ENCODE assay signal across 22 mouse cellular contexts in genomic region chr1:191234837-191235236, GRCm38 (mm10). TPM values are rescaled to one million over a fixed set of nuclear protein-coding genes. Genes with fewer than 3 reads are reported as not detected.
DNase-seq lines count a peak whose midpoint lies in the region; ATAC-seq and TF ChIP-seq lines count a peak whose summit lies in the region.
"Had no signal": no experiment of that assay in that cellular context is flagged by ENCODE, and none has a peak within 500 bp of the region (broad histone marks: within the 10 kb centered on the region; RNA-seq: fewer than 3 reads in every experiment).

No protein-coding gene starts in this region.

- H3K4me3 ChIP-seq in thymus, adult 2 months (ENCODE audit: control insufficient read depth, insufficient read depth, low read length), result no peak overlapping the region

- no peak for DNase-seq in thymus, adult 2 months
- DNase-seq in thymus, postnatal 0 days (ENCODE audit: low spot score), result no peak
- no peak for DNase-seq in gastrocnemius, postnatal 36 days
- DNase-seq in thymus, postnatal 25 days, result no peak
- DNase-seq: adrenal gland, adult 2 months; adrenal gland, adult 8-10 months; adrenal gland, postnatal 10 days; adrenal gland, postnatal 14 days; adrenal gland, postnatal 25 days; adrenal gland, postnatal 36 days; B cell, adult 2 months; cerebellum, adult 11 months; cerebellum, adult 11-12 months had no signal

- no peaks in the 10 kb centered on the region for H3K27me3 ChIP-seq in thymus, adult 2 months (ENCODE audit: control insufficient read depth, insufficient read depth, low read length)
- H3K27me3 ChIP-seq: CH12.LX, Patski had no signal

- ATAC-seq in common myeloid progenitor, adult 5-6 weeks (replicated peaks; ENCODE audit: low read depth, poor library complexity, severe bottlenecking), result peak; percentile 70
- peak; percentile 77 for ATAC-seq in granulocyte monocyte progenitor cell, adult 5-6 weeks (replicated peaks; ENCODE audit: poor library complexity, severe bottlenecking)
- peak; percentile 49; the same call in 1 of the 2 replicates for ATAC-seq in megakaryocyte, adult 5-6 weeks (ENCODE audit: poor library complexity, severe bottlenecking)
- ATAC-seq in megakaryocyte progenitor cell, adult 5-6 weeks (replicated peaks; ENCODE audit: poor library complexity), result peak; percentile 63
- ATAC-seq: activated CD4-positive, CD25-positive, alpha-beta regulatory T cell, adult 4 months; CD4-positive, CD25-positive, alpha-beta regulatory T cell, adult 4 months; Patski had no signal

- H3K4me1 ChIP-seq in thymus, adult 2 months (replicated peaks; ENCODE audit: control insufficient read depth, insufficient read depth, low read length), result no peaks in the 10 kb centered on the region

- TF ChIP-seq POLR2A in thymus, adult 2 months (IDR thresholded peaks at IDR 0.05; ENCODE audit: control insufficient read depth, extremely low read depth, insufficient read depth, low read length, poor library complexity), result no peak

- TF ChIP-seq CTCF in thymus, adult 2 months (IDR thresholded peaks at IDR 0.05; ENCODE audit: borderline replicate concordance, control insufficient read depth, extremely low read depth, insufficient read depth, low read length, poor library complexity), result no peak

- intact Hi-C loops in gastrocnemius, postnatal 36 days (cut with DNase I), result no loop called here

- H3K27ac ChIP-seq in thymus, adult 2 months (ENCODE audit: control insufficient read depth, insufficient read depth, low read length), result no peak overlapping the region

- WGBS in thymus, adult 2 months, result 47% methylated on average over 4 of the region's 4 CpGs

- no peaks in the 10 kb centered on the region for H3K36me3 ChIP-seq in thymus, adult 2 months (ENCODE audit: control insufficient read depth, insufficient read depth, low read length)
- H3K36me3 ChIP-seq: G1E had no signal

RNA-seq across cellular contexts. Expression of gene Atf3, which starts 17.0 kb away (rescaled TPM):
- 17.2 and 39.8 TPM in 2 replicates for total RNA-seq in common myeloid progenitor, adult 5-6 weeks (2017)
- not detected in 2 replicates for total RNA-seq in granulocyte monocyte progenitor cell, adult 5-6 weeks (2014; fragmentation: Nextera tagmentation)
- 8.7 and 12.8 TPM in 2 replicates for total RNA-seq in granulocyte monocyte progenitor cell, adult 5-6 weeks (2017)
- 15.5 and 38.2 TPM in 2 replicates for total RNA-seq in megakaryocyte, adult 5-6 weeks (2015)
- total RNA-seq in megakaryocyte, adult 5-6 weeks (2017), result 19.3 and 57.2 TPM in 2 replicates
- 2.2 and 8.0 TPM in 2 replicates for total RNA-seq in megakaryocyte progenitor cell, adult 5-6 weeks (2015)
- 1.0 and 20.5 TPM in 2 replicates for total RNA-seq in megakaryocyte progenitor cell, adult 5-6 weeks (2017)
- 3.2 and 4.2 TPM in 2 replicates for polyA plus RNA-seq in thymus, adult 2 months (2012; rRNA removed)
- 1.4 and 2.1 TPM in 2 replicates for polyA plus RNA-seq in thymus, postnatal 0 days (2015; fragmentation: Nextera tagmentation; extraction: Ambion mirVana)
- total RNA-seq in gastrocnemius, postnatal 36 days (2021), result 10 to 100 TPM; 11.9 to 18.8 TPM
- polyA plus RNA-seq: activated CD4-positive, CD25-positive, alpha-beta regulatory T cell, adult 4 months; CD4-positive, CD25-positive, alpha-beta regulatory T cell, adult 4 months; G1E had no signal
